ENCODE assay signal across 14 mouse cellular contexts in genomic region chr10:128336195-128336594, GRCm38 (mm10). TPM values are rescaled to one million over a fixed set of nuclear protein-coding genes. Genes with fewer than 3 reads are reported as not detected.
DNase-seq lines count a peak whose midpoint lies in the region; ATAC-seq and TF ChIP-seq lines count a peak whose summit lies in the region.
"Had no signal": no experiment of that assay in that cellular context is flagged by ENCODE, and none has a peak within 500 bp of the region (broad histone marks: within the 10 kb centered on the region; RNA-seq: fewer than 3 reads in every experiment).

No protein-coding gene starts in this region.

- TF ChIP-seq CTCF in gastrocnemius, adult 2 months (IDR thresholded peaks at IDR 0.05), result no peak
- TF ChIP-seq CTCF in kidney, adult 2 months (conservative IDR thresholded peaks at IDR 0.05; ENCODE audit: insufficient read depth, insufficient read length, low read depth, low read length), result no peak
- TF ChIP-seq CTCF in stomach, postnatal 0 days (IDR thresholded peaks at IDR 0.05; ENCODE audit: low read depth), result no peak
- TF ChIP-seq CTCF in small intestine, adult 2 months (IDR thresholded peaks at IDR 0.05; ENCODE audit: extremely low read depth, insufficient read length, insufficient replicate concordance, low read depth, low read length), result no peak

- peaks cover 19% of the 10 kb centered on the region for H3K4me1 ChIP-seq in kidney, adult 2 months (ENCODE audit: control insufficient read depth, insufficient read depth, low read length)
- H3K4me1 ChIP-seq in stomach, embryonic 15.5 days, result peaks cover 22% of the 10 kb centered on the region
- peaks cover 3% of the 10 kb centered on the region; the same call in 1 of the 2 replicates for H3K4me1 ChIP-seq in stomach, postnatal 0 days (replicated peaks; ENCODE audit: control insufficient read depth, insufficient read depth)
- H3K4me1 ChIP-seq in small intestine, adult 2 months (ENCODE audit: control insufficient read depth, insufficient read depth, insufficient read length, low read length), result peaks cover 2% of the 10 kb centered on the region

- no peak for DNase-seq in gastrocnemius, adult 2 months
- DNase-seq in gastrocnemius, postnatal 14 days, result no peak
- DNase-seq in kidney, adult 2 months, result peak; percentile 59
- no peak for DNase-seq in kidney, adult 18-20 months
- no peak for DNase-seq in stomach, postnatal 0 days (ENCODE audit: low spot score)
- DNase-seq in layer of hippocampus, adult 8-10 months (ENCODE audit: low spot score in 2 of 2), result no peak

- peak overlapping the region; percentile 97 for H3K27ac ChIP-seq in gastrocnemius, adult 2 months
- H3K27ac ChIP-seq in kidney, adult 2 months (ENCODE audit: insufficient read depth, low read depth, low read length), result peak overlapping the region; percentile 88; the same call in 1 of the 2 replicates
- 0 out of 2 replicates have a peak overlapping the region, but pooled peaks have one; percentile 98 for H3K27ac ChIP-seq in stomach, embryonic 15.5 days
- no peak overlapping the region for H3K27ac ChIP-seq in stomach, postnatal 0 days (replicated peaks)
- peak overlapping the region; percentile 86 for H3K27ac ChIP-seq in small intestine, adult 2 months (ENCODE audit: insufficient read depth, low read depth, low read length)

- no peak overlapping the region for H3K4me2 ChIP-seq in stomach, embryonic 15.5 days
- no peak overlapping the region for H3K4me2 ChIP-seq in stomach, postnatal 0 days (replicated peaks; ENCODE audit: low read depth)

- TF ChIP-seq EP300 in stomach, postnatal 0 days (optimal IDR thresholded peaks at IDR 0.05), result no peak

- H3K9me3 ChIP-seq in stomach, embryonic 15.5 days, result no peaks in the 10 kb centered on the region
- H3K9me3 ChIP-seq in stomach, postnatal 0 days (ENCODE audit: control insufficient read depth, low read length), result no peaks in the 10 kb centered on the region
- H3K9me3 ChIP-seq: embryonic facial prominence, embryonic 10.5 days; limb, embryonic 15.5 days had no signal

- H3K36me3 ChIP-seq in kidney, adult 2 months (ENCODE audit: control insufficient read depth, insufficient read depth, low read length), result no peaks in the 10 kb centered on the region
- no peaks in the 10 kb centered on the region; the same call in 1 of the 2 replicates for H3K36me3 ChIP-seq in stomach, embryonic 15.5 days
- H3K36me3 ChIP-seq in stomach, postnatal 0 days (ENCODE audit: control insufficient read depth, insufficient read depth, low read length), result no peaks in the 10 kb centered on the region
- H3K36me3 ChIP-seq in small intestine, adult 2 months (ENCODE audit: control insufficient read depth, insufficient read depth, low read length), result peaks cover 8% of the 10 kb centered on the region
- H3K36me3 ChIP-seq: limb, embryonic 15.5 days had no signal

- 73% methylated on average over 3 of the region's 3 CpGs for WGBS in kidney, adult 2 months
- 86% methylated on average over 3 of the region's 3 CpGs for WGBS in stomach, embryonic 15.5 days
- 89% methylated on average over 3 of the region's 3 CpGs for WGBS in stomach, postnatal 0 days
- WGBS in small intestine, adult 2 months, result 58% methylated on average over 3 of the region's 3 CpGs

- H3K27me3 ChIP-seq in kidney, adult 2 months (replicated peaks; ENCODE audit: control insufficient read depth, insufficient read depth, low read length), result no peaks in the 10 kb centered on the region
- no peaks in the 10 kb centered on the region for H3K27me3 ChIP-seq in stomach, embryonic 15.5 days (replicated peaks)
- H3K27me3 ChIP-seq in stomach, postnatal 0 days (ENCODE audit: control insufficient read depth, insufficient read depth, low read length), result no peaks in the 10 kb centered on the region
- H3K27me3 ChIP-seq in small intestine, adult 2 months (ENCODE audit: control insufficient read depth, insufficient read depth, low read length), result no peaks in the 10 kb centered on the region
- H3K27me3 ChIP-seq: limb, embryonic 15.5 days had no signal

- H3K9ac ChIP-seq in stomach, embryonic 15.5 days, result no peak overlapping the region
- no peak overlapping the region for H3K9ac ChIP-seq in stomach, postnatal 0 days (ENCODE audit: low read length)

- no peak for TF ChIP-seq POLR2A in kidney, adult 2 months (IDR thresholded peaks at IDR 0.05; ENCODE audit: low read depth, low read length)
- no peak for TF ChIP-seq POLR2A in small intestine, adult 2 months (IDR thresholded peaks at IDR 0.05; ENCODE audit: low read depth, low read length)

- ATAC-seq in stomach, embryonic 15.5 days (ENCODE audit: insufficient read depth, low FRiP score, low read depth), result no peak
- no peak for ATAC-seq in stomach, postnatal 0 days (ENCODE audit: low FRiP score, low TSS enrichment)
- ATAC-seq: hindbrain, postnatal 0 days had no signal

- intact Hi-C loops in gastrocnemius, adult 2 months (cut with DNase I), result loop anchor here (2.0 to 5.0 kb wide), 2 partner anchors 41 to 119 kb away; partner anchors contain the start of gene Ankrd52
- intact Hi-C loops in gastrocnemius, postnatal 14 days (cut with DNase I; ENCODE audit: low total_unique reads), result no loop called here

- H3K4me3 ChIP-seq in gastrocnemius, adult 2 months, result no peak overlapping the region
- no peak overlapping the region for H3K4me3 ChIP-seq in kidney, adult 2 months (ENCODE audit: insufficient read depth, low read depth, low read length)
- no peak overlapping the region for H3K4me3 ChIP-seq in stomach, embryonic 15.5 days (replicated peaks)
- H3K4me3 ChIP-seq in stomach, postnatal 0 days (ENCODE audit: low read depth, low read length), result no peak overlapping the region
- H3K4me3 ChIP-seq in small intestine, adult 2 months (ENCODE audit: low read depth, low read length), result no peak overlapping the region

RNA-seq across cellular contexts. Expression of gene Cs, which starts 1.3 kb away (rescaled TPM):
- total RNA-seq in gastrocnemius, adult 2 months (2021), result 100 to 1,000 TPM; 541 to 658 TPM
- 100 to 1,000 TPM; 571 to 668 TPM for total RNA-seq in gastrocnemius, postnatal 14 days (2021)
- 252 and 273 TPM in 2 replicates for polyA plus RNA-seq in kidney, adult 2 months (2012; rRNA removed)
- 192 and 212 TPM in 2 replicates for polyA plus RNA-seq in stomach, embryonic 15.5 days (2015; fragmentation: Nextera tagmentation; extraction: Ambion mirVana)
- polyA plus RNA-seq in stomach, postnatal 0 days (2015; fragmentation: Nextera tagmentation; extraction: Ambion mirVana), result 152 and 158 TPM in 2 replicates
- polyA plus RNA-seq in small intestine, adult 2 months (2012; rRNA removed), result 233 and 588 TPM in 2 replicates
- 100 to 1,000 TPM; 221 to 231 (median 224) TPM for total RNA-seq in layer of hippocampus, adult 8-10 months (2022)

RNA-seq across cellular contexts. Expression of gene Cnpy2, which starts 13.9 kb away (rescaled TPM):
- 10 to 100 TPM; 35.1 to 52.1 TPM for total RNA-seq in gastrocnemius, adult 2 months (2021)
- total RNA-seq in gastrocnemius, postnatal 14 days (2021), result 10 to 100 TPM; 47.2 to 55.8 TPM
- polyA plus RNA-seq in kidney, adult 2 months (2012; rRNA removed), result 90.8 and 118 TPM in 2 replicates
- 331 and 344 TPM in 2 replicates for polyA plus RNA-seq in stomach, embryonic 15.5 days (2015; fragmentation: Nextera tagmentation; extraction: Ambion mirVana)
- polyA plus RNA-seq in stomach, postnatal 0 days (2015; fragmentation: Nextera tagmentation; extraction: Ambion mirVana), result 214 and 218 TPM in 2 replicates
- polyA plus RNA-seq in small intestine, adult 2 months (2012; rRNA removed), result 31.8 and 46.6 TPM in 2 replicates
- 10 to 100 TPM; 69.2 to 89.4 (median 82.4) TPM for total RNA-seq in layer of hippocampus, adult 8-10 months (2022)

RNA-seq across cellular contexts. Expression of gene Coq10a, which starts 32.6 kb away (rescaled TPM):
- 100 to 1,000 TPM; 447 to 542 TPM for total RNA-seq in gastrocnemius, adult 2 months (2021)
- total RNA-seq in gastrocnemius, postnatal 14 days (2021), result 100 to 1,000 TPM; 257 to 331 TPM
- polyA plus RNA-seq in kidney, adult 2 months (2012; rRNA removed), result 58.7 and 72.3 TPM in 2 replicates
- polyA plus RNA-seq in stomach, embryonic 15.5 days (2015; fragmentation: Nextera tagmentation; extraction: Ambion mirVana), result 14.0 and 14.5 TPM in 2 replicates
- 12.9 and 13.8 TPM in 2 replicates for polyA plus RNA-seq in stomach, postnatal 0 days (2015; fragmentation: Nextera tagmentation; extraction: Ambion mirVana)
- 36.5 and 79.1 TPM in 2 replicates for polyA plus RNA-seq in small intestine, adult 2 months (2012; rRNA removed)
- total RNA-seq in layer of hippocampus, adult 8-10 months (2022), result 10 to 100 TPM; 47.5 to 57.4 (median 51.9) TPM

RNA-seq across cellular contexts. Expression of gene Pan2, which starts 33.1 kb away (rescaled TPM):
- total RNA-seq in gastrocnemius, adult 2 months (2021), result 1 to 10 TPM; 5.1 to 5.3 TPM
- total RNA-seq in gastrocnemius, postnatal 14 days (2021), result 1 to 10 TPM; 7.4 to 8.2 TPM
- 18.1 and 21.1 TPM in 2 replicates for polyA plus RNA-seq in kidney, adult 2 months (2012; rRNA removed)
- polyA plus RNA-seq in stomach, embryonic 15.5 days (2015; fragmentation: Nextera tagmentation; extraction: Ambion mirVana), result 27.1 and 31.2 TPM in 2 replicates
- 12.6 and 14.1 TPM in 2 replicates for polyA plus RNA-seq in stomach, postnatal 0 days (2015; fragmentation: Nextera tagmentation; extraction: Ambion mirVana)
- 10.3 and 17.7 TPM in 2 replicates for polyA plus RNA-seq in small intestine, adult 2 months (2012; rRNA removed)
- total RNA-seq in layer of hippocampus, adult 8-10 months (2022), result 10 to 100 TPM; 14.6 to 16.3 (median 15.5) TPM

RNA-seq across cellular contexts. Expression of gene Il23a, which starts 37.6 kb away (rescaled TPM):
- total RNA-seq in gastrocnemius, adult 2 months (2021), result not detected
- not detected for total RNA-seq in gastrocnemius, postnatal 14 days (2021)
- 0.05 and 0.10 TPM in 2 replicates for polyA plus RNA-seq in kidney, adult 2 months (2012; rRNA removed)
- polyA plus RNA-seq in stomach, embryonic 15.5 days (2015; fragmentation: Nextera tagmentation; extraction: Ambion mirVana), result 0.40 and 0.46 TPM in 2 replicates
- 0.33 and 0.35 TPM in 2 replicates for polyA plus RNA-seq in stomach, postnatal 0 days (2015; fragmentation: Nextera tagmentation; extraction: Ambion mirVana)
- polyA plus RNA-seq in small intestine, adult 2 months (2012; rRNA removed), result not detected in 2 replicates
- total RNA-seq in layer of hippocampus, adult 8-10 months (2022), result not detected
- total RNA-seq: gastrocnemius, postnatal 36 days; hindbrain, postnatal 0 days; neutrophil, adult 5-6 weeks had no signal
- polyA plus RNA-seq: embryonic facial prominence, embryonic 10.5 days; spleen, adult 2 months had no signal
